Mouse (Mus musculus) left cerebral cortex, postnatal 4 days (tissue): Measurements from ENCODE around the gene Xrcc6. TPM values are rescaled to one million over a fixed set of nuclear protein-coding genes. Genes with fewer than 3 reads are reported as not detected.
"Not testable (repeated sequence)": the region's sequence is repeated elsewhere in the genome, so short reads cannot be mapped to it uniquely, and the experiment has no call there.

ENCODE experiments used
- DNase-seq: peaks from one replicate; pipeline ENCODE4 v3.0.0-alpha.2; 2022
- intact Hi-C: fragments of 180-260 bp; cut with DNase I; formaldehyde crosslinking; loops from one replicate; pipeline ENCODE4 v1.15.1; 2025
- total RNA-seq, 2 experiments: library from RNA; stranded (reverse); gene quantifications; 2 replicates each; pipeline ENCODE4 v1.2.3; 2021

Xrcc6 gene
- total RNA-seq, 2 experiments from 2014 or later = 28.3 to 28.7 TPM

DNA sequence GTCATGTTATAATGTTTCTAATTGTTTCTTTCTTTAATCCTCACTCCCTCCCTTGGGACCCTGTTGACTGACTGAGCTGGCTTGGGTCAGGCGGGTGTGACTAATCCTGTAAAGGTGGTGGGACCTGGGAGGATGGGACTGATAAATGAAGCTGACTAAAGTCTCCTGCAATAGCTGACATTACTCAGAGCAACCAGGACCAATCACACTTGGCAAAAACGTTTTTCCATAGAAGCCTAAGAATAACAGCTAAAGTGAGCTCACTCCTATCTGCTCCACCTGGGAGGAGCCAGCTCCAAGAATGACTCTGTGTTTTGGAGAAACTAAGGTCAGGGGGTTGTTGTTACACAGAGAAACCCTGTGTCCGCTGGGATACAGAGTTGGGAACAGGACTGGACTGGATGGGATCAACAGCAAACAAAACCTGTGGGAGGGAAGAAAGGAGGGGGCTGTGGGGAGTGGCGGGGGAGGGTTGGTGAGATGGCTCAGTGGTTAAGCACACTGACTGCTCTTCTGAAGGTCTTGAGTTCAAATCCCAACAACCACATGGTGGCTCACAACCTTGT lies 22.6 kb upstream of the Xrcc6 start:
- no peak for DNase-seq
- intact Hi-C loops = no loop called here

DNA sequence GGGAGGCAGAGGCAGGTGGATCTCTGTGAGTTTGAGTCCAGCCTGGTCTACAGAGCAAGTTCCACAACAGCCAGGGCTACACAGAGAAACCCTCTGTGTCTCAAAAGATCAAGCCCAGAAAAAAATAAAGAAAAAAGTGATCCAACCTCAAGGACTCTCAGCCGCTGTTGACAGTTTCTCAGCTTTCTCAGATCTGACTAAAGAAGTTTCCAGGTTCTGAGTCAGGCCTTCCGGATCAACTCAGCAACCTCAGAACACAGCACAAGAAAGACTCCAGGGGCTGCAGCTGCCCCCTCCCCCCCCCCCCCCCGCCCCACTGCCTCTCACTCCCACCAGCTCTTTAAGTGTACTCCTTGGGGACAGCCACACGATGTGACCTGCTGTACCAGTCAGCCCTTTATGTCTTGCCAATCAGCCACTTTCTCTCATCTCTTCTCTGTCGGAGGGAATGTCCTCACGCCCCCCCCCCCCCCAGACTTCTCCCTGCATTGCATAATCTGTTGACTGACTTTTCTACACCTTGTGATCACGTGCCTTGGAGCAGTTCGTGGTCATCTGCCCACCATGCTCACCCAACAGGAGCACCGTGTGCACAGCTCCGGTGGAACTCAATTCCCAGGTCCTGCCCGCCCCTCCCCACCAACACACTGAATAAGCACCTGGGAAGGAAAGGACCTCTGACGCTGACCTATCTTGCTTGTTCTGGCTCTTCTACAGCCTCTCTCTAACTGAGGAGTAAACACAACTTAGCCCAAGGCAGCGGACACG lies 21.4 kb upstream of the Xrcc6 start:
- intact Hi-C loops = no loop called here
- DNase-seq = no peak

DNA sequence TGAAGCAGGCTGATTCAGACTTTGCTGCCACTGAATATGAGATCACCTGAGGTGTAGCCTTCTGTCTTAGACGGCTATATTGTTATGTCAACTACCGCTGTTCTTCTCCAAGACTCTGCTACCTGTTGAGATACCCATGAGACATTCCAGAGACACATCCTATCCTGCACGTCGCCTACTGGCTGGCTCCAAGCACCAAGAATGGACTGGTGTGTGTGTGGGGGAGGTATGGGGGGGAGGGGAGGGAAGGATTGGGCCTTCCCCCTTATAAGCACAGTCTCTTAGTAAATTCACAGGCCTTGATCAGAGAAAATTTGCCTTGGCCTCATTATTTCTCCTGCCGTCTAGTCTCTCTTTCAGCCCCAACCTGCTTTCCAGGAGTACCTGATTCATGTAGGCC lies 19.8 kb upstream of the Xrcc6 start:
- intact Hi-C loops = no loop called here
- no peak for DNase-seq

DNA sequence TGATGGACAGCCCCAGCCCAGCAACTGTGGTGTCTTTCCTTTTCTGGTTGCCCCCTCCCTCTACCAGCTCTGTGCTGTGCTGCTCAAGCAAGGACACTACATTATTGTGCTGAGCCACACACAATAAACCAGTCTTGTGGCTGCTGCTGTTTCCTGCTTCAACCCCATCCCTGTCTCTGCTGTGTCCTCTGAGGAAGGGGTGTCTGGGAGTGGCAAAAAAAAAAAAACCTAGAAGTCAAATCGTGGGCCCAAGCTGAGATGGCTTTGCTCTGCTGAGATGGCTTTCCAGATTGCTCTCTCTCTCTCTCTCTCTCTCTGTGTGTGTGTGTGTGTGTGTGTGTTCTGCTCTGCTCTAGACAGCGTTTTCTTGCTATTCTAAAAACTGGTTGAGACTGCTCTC lies 19.2 kb upstream of the Xrcc6 start:
- no peak for DNase-seq
- intact Hi-C loops = no loop called here

DNA sequence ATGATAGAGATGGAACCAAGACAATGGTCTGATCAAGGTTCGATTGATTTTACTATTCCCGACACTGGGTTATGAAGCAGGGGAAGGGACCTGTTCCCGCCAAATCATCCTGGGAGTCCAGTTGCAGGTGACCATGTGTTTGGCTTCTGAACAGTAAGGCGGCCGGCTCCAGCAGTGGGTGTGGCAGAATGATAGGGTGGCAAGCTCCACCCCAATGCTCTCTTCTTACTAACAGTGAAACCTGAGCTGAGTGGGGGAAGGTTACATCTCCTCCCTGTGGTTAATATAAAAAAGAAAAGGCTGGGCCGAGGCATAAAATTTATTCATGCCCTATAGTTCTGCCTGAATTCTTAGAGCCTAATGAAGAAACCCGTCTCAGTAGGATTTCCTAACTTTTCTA lies 18.5 kb upstream of the Xrcc6 start:
- DNase-seq = no peak
- intact Hi-C loops = no loop called here

DNA sequence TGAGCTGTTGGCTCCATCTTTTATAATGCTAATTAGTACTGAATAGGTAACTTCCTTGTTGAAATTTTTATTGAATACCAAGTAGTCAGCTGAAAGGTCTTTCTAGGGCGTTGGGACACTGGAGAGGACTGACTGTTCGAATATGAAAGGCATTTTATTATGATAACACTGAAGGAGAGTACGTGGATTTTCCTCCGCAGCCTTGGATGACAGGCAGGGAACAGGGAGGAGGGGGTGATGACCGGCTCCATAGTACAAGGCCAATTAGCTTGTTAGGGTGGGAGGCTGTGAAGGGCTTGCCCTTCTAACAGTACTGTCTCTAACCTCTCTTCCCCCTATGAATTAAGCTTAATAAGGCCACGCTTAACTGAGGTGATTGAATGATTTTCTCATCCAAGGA lies 18.0 kb upstream of the Xrcc6 start:
- intact Hi-C loops, DNase-seq: not testable (repeated sequence)

DNA sequence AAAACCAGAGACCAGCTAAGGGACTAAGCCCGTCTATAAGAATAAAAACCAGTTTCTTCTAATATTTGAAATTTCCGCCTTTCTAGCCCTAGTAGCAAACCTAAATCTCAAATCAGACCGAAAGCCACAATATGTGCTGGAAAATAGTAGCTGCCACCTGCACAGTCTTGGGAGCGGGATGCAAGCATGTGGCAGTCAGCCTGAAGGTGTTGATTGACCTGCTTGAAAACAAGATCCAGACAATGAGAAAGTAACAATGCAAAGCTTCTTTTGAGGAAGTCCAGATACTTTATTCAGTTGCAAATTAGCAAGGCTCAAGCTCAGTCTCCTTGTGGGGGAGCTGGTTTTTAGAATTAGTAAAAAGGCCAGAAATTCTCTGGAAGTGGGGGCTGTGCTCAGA lies 17.1 kb upstream of the Xrcc6 start:
- DNase-seq, intact Hi-C loops: not testable (repeated sequence)

DNA sequence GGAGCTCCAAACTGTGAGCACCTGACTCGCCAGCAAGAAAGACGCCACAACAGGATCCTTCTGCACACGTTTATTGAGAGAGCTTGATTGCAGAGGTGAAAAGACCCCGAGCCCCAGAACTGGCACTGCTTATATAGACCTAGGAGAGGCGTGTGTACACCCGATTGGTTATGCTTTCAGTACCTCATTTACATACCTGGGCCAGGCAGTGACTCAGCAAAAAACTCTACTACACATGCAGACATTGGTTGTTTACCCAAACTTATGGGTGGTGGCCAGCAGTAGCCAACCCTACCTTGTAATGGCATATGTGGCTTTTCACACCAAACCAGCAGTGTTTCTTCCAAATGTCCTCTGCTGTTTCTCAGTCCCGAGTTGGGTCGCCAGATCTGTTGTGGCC lies 12.5 kb upstream of the Xrcc6 start:
- intact Hi-C loops, DNase-seq: not testable (repeated sequence)

DNA sequence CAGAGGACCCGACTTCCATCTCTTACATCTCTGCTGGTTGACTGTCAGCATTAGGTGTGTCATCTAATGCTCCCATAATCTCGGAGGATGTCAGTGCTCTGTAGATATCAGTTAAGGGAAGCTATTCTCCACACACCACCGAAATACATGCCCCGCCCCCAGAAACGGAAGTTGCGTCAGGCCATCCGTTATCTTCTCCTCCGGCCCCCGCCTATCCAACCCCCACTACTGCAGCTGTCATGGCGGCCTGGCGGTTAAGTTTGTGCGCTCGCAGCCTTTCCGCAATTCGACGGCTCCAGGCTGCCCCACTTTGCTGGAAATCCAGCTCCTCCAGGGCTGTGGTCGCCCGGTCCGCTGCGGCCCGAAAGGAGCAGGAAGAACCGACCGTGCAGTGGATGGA lies 7.3 kb upstream of the Xrcc6 start, which contains the start of gene 1700029P11Rik:
TSS of gene 1700029P11Rik (plus strand) at position 220 of the 400 bp plus-strand sequence.
- intact Hi-C loops = no loop called here

DNA sequence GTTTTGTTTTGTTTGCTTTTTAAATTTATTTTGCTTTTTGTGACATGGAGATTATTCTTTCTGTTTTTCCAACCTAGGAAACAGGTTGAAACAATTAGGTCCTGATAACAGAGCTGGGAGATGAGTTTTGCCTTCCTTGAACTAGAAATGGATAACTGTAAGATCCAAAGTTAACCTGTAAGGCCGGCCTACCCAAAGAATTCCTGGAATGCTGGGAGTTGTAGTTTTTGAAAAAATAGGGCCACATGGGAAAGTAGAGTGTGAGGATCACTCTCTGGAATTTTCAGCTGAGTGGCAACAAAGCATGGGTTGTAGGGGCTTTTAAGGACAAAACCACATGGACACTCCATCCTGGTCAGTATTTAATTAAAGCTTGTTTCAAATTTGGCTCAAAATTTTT lies 5.5 kb upstream of the Xrcc6 start:
- intact Hi-C loops = no loop called here
- DNase-seq = no peak

More for the DNA sequence above, 7.3 kb upstream of the Xrcc6 start, which contains the start of gene 1700029P11Rik:
- DNase-seq = no peak

DNA sequence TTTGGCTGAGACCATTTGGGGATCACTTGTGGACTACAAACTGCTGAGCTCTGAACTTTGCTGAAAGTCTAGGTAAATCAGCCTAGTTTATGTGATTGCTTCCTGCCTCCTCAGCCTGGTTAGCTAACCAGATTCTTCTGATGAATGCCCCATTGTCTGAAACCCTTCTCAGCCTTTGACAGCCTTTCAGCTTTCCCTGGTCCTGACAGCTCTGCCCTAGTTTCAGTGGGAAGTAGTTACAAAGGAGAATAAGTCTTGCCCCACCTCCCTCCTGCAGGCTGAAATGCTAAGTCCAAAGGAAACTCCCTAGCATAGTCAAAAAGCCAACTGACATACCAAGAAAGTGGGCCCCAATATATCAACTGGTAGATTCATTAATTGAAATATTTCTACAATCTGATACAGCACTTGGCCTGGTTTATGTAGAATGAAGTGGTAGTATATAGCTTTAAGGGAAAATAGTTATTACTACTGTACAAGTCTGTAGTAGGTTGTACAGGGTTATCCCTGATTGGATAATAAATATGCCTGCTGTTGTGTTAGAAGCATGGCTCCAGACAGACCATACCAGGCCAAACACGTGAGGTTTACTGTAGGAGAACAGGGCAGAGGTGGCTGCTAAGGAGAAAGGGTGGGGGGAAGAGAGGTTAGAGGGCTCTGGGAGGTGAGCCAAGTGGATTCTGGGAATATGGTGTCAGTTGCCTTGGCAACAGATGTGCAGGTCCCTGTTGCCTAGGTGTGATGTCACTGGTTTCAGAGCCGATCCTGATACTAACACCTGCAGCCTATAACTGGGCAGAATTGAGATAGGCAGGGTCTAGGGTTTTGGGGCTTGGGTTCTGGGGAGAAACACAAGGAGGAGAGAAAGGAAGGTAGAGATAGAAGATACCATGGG lies 2.1 kb upstream of the Xrcc6 start:
- intact Hi-C loops = no loop called here
- no peak for DNase-seq

DNA sequence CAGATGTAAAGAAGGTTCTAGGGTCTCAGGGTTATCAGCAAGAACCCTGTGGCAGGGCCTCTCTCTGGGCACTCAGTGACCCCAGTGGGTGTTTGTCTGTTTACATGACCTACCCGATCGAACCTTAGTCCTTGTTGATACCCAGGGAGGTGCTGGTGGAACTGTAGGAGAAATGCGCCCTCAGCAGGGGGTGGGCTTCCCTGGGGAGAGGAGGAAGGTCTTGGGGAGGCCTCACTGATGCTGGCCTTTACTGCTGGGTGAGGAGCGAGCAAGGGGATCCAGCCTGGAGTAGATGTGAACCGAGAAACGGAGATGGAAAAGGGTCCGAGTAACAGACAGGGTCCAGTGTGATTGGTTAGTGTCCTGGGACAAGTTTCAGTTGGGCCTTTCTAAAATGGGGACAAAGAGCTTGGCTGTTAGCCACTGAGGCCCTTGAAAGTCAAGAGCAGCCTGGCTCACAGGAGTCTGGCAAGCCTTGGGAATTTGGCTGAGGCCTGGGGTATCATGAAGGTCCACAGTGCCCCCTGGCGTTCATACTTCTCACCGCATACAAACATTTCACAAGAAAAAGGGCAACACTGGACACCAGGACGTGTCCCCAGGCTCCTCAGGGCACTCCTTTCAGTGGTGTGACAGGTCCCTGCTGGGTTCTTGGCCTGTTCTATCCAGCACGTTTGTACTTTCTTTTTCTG lies 1.9 kb downstream of the Xrcc6 start:
- DNase-seq = peak; percentile 92
- intact Hi-C loops = no loop called here

DNA sequence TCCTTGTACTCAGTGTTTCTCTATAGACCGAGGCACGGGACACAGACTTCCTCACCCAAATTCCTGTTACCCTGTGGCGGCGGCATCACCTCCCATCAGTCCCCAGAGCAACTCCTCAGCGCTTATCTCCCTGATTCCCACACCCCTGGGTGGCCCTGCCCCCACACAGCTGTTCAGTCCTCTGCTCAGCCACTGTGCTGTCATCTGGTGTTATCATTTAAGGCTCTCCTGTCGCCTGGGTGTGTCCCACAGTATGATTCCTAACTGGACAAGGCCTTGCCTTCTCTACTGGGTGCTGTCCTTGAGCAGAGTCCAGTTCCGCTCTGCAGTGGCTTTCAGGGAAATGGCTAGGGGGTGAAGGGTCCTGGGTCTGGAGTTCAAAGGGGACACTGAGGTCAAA lies 2.9 kb downstream of the Xrcc6 start:
- no peak for DNase-seq
- intact Hi-C loops = no loop called here

DNA sequence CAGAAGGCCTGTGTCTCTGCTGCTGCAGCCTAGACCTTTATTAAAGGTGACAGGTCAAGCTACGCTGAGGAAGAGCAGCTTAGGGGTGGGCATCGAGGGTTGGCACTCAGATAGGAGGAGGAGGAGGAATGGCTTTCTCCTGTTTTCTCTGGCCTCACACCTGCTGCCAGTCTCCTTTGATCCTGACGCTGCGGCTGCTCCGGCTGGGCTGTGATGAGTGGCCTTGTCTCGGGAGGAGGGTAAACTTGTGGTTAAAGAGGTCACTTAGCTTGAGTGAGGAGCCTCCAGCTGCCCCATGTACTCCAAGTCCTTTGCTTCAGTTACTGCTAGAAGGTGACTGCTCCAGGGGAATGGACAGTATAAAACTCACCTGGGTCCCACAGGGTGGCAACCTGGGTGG lies 6.4 kb downstream of the Xrcc6 start:
- intact Hi-C loops = no loop called here
- DNase-seq = no peak

DNA sequence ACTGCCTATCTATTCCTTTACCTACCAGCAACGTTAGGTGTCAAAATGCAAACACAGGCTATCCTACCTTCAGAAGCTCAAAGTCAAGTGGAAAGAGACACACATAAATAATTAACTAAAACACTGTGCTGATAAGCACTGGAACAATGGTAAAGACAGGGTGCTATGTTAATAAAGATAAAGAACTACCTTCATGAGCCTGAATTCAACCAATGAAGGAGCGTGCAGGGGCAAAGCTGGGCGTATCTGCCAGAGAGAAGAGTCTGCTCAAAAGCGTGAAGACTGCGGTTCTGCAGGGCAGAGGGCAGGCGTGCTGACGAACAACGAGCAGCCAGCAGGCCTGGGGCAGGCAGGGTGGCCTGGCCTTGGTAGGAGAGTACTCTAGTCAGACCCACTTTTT lies 16.6 kb downstream of the Xrcc6 start:
- intact Hi-C loops = no loop called here
- no peak for DNase-seq

DNA sequence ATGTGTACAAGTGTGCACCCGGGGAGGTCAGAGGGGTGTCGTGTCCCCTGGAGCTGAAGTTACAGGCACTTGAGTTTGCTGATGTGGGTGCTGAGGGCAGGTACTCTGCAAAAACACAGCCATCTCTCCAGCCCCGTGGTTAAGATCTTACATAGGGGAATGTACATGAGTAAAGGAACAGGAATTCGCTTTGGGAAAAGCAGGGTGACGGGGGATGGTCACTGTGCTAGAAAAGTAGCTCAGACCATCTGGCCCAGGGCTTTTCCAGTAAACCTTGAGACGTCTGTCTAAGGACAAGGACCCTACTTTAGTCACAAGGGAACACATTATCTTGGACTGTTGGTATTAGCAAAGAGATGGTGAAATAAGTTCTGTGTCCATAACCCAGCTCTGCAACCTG lies 24.3 kb downstream of the Xrcc6 start:
- intact Hi-C loops = no loop called here

DNA sequence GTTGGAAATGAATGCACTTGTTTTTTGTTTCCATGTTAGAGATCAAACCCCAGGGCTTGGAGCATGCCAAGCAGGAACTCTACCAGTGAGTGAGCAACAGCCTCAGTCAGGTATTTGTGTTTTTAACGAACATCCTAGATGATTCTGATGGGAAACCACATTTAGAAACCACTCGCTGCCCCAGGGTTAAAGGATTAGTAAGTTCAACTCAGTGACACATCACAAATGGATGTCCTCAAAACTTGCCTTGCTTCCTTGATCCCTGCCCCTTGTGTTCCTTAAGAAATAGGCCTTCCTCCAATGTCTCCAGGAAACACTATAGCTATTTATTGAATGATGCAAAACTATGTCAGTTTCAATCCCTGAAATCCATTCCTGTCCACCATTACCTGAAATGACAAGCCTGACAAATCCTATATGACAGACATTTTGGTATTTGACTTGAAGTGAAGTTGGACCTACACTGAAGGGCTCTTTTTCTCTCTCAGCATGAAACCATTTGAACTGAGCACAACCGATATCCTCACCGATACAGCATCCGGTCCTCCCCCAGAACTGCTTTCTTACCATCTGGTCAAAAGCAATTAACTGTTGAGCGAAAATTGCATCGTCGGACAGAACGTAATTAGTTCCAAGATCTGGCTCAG lies 27.2 kb downstream of the Xrcc6 start:
- intact Hi-C loops = no loop called here
- DNase-seq = no peak

More for the DNA sequence above, 24.3 kb downstream of the Xrcc6 start:
- no peak for DNase-seq

DNA sequence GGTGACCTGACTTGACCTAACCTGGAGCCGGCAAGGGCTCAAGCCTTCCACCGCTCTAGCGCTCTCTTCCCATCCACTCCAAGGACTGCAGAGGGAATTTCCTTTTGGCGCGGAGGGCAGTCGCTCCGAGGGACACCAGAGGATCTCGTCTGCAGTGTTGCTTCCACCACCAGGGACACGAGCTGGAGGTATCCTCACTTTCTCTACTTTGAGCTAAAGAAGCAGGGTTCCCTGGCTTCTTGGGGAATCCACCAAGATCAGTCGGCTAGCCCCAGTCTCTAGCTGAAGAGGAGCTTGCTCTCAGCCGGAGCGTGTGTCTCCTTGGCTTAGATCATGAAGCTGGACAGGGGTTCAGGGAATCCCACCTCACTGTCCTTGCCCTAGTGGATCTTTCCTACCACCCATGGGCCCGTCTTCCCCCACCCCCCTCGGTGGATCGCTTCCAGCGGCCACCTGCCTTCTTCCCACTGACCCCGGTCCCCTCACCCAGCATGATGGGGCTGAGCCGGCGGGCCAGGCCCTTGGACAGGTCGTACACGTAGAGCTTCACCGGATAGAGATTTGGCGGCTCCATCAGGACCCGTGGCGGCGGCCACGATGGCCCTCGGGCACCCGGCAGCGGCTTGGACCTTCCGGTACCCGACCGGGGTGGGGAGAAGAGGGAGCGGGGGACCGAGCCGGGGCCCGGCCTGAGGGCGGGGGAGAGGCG lies 27.9 kb downstream of the Xrcc6 start:
- DNase-seq = peak; percentile 62
- intact Hi-C loops = no loop called here

DNA sequence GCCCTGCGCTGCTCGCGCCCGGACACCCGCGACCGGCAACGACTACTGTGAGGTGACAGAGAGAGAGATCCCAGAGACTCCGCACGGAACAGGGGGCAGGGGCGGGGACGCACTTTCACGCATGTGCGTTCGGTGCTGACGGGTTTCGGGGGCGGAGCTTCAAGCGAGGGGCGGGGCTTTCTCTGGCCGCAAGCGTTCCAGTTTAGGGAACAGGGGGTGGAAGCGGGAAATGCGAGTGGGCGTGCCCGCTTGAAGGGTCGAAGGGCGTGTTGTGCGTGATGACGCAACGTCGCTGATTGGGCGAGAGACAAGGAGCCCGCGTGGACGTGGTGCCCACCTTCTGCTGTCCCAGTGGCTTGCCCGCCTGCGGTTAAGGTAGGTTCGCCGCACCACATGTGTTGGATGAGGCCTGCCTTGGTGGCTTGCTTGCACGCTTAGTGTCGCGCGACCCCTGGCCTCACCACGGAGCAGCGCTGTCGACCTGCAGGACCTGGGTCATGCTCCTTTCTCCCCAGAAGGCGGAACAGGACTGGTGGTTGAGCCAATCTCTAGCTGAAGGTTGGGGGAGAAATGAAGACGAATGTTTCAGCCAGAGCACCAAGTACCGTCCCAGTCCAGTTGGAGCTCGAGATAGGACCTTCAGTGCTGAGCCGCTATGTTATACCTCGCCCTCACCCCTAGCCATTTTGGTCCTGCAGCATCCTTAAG lies 28.6 kb downstream of the Xrcc6 start:
- intact Hi-C loops = no loop called here

More for the DNA sequence above, 28.6 kb downstream of the Xrcc6 start:
- DNase-seq = peak; percentile 100
